Mouse (Mus musculus): ENCODE results near the gene Dlk1.
"Not testable (repeated sequence)": the region's sequence is repeated elsewhere in the genome, so short reads cannot be mapped to it uniquely, and the experiment has no call there.

Gene Dlk1

DNA sequence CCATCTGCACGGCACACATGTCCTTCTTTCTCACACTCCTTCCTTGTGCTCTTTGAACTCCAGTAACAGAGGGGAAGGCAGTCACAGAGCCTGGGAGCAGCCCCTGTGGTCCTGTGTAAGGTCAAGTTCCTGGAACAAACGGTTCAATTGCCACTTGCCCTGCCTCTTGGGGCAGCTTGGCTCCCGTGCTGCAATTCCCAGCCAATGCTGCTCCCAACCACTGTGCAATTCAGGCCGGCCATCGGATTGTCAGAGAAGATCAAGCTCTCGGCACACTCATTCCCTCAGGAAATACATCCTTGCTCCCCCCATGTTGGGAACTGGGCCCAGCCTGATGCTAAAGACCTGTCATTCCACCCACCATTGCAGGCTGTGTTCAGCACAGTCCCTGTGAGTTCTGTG is 21.0 kb downstream of the Dlk1 start:
- no peak for DNase-seq (ENCODE audit: extremely low read depth, low read depth, low spot score)

DNA sequence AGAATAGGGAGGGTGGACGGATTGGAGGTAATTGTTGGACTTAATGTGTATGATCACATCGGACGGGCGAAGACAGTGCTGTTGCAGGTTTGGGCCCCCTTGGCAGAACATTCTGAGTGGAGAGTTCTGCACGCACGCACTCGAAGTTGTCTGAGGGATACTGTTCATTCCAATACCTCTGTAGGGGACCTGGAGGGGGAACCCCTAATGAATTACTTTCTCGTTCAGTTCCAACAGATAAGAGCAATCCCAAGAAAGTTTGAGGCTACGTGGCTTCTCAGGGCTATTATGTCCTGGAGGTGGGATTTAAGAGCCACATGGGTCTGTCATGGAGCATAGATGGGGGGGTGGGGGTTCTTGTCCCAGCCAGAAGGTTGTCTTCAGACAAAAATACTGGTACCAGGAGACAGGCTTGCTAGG is 21.6 kb downstream of the Dlk1 start:
- no peak for DNase-seq (ENCODE audit: extremely low read depth, low read depth, low spot score)

- DNase-seq (ENCODE audit: extremely low read depth, low read depth, low spot score): no peak
Observed at GRCm38 (mm10) chr12:109475501-109475900, 22.9 kb downstream of the Dlk1 start.

GRCm38 (mm10) chr12:109486525-109486924 is 33.9 kb downstream of the Dlk1 start:
- DNase-seq (ENCODE audit: extremely low read depth, low read depth, low spot score): not testable (repeated sequence)

DNA sequence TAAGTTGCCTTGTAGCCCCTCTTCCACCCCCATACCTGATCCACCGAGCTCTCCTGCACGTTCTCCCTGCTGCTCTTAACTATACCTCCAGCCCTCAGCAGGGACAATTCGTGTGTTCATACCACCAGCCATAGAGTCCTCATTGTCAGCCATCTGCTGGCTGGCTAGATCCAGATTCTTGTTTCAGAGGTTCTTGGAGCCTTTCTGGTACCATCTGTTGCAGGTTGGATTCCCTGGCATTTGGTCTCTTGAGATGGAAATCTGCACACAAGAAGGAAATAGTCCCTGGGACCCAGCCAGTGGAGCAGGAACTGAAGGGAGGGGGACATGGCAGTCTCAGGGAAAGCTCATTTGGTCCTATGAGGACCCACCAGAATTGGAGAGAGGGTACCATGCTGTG is 39.1 kb downstream of the Dlk1 start:
- DNase-seq (ENCODE audit: extremely low read depth, low read depth, low spot score): no peak

GRCm38 (mm10) chr12:109493381-109493780 is 40.8 kb downstream of the Dlk1 start:
- DNase-seq (ENCODE audit: extremely low read depth, low read depth, low spot score): no peak

DNA sequence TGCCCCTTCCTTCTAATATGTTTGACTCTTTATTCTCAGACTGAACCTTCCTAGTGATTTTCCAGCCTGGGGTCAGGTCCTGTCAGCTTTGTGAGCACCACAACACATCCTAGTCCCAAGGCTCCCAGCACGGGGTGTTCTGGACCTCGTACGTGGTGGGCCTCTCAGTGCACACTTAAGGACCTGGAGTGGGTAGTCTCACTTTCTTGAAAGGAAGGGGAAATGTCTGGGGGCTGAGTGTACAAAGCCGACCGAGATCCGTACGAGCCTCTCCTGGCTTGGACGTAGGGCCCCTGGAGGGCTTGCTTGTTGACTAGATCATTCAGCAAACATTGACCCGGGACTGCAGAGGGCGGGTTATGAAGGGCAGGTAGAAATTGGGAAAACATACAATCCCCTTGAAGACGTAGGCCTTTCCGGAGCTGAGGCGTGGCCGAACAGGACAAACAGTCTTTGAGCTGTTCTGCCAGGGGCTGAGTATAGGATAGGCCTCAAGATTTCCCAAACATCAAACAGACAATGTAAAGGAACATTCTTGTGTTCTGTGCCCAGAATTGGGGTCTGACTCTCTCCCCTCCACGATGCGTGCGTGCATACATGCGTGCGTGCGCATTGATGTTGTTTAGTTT is 42.5 kb downstream of the Dlk1 start:
- DNase-seq (ENCODE audit: extremely low read depth, low read depth, low spot score): no peak

DNA sequence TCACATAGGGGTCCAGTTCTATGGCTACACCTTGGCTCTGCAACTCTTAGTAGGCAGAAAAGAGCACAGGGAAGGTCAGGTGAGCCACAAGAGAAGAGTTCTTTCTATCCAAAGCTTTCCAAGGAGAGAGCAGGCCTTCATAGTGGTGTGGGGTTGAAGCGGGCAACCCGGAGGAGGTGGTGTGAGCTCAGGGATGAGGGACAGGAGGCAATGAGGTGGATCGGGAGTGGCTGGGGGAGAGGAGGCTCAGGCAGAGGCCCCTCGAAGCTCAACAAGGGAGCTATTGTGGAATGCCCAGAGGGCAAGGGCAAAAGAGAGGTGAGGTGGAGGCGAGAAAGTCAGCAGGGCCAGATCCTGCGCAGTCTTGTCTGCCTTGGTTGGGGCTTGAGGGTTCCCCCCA is 43.8 kb downstream of the Dlk1 start:
- no peak for DNase-seq (ENCODE audit: extremely low read depth, low read depth, low spot score)

DNA sequence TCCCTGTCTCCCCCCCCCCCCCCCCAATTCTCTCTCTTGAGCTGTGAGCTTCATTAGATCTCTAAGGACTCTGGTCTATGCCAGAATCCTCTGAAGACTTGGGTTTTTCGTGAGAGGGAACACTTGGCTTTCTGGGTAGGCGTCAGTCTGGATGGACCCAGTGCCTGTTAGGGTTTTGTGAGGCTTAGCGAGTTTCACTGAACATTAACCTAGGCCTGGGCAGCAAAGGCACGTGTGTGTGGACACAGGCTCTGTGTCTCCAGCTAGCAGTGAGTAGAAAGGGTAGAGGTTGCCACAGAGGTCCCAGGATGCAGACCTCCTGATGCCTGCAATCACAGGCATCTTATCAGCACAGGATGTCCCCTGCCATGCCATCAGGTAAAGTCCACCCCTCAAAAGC is 48.4 kb downstream of the Dlk1 start:
- no peak for DNase-seq (ENCODE audit: extremely low read depth, low read depth, low spot score)

DNA sequence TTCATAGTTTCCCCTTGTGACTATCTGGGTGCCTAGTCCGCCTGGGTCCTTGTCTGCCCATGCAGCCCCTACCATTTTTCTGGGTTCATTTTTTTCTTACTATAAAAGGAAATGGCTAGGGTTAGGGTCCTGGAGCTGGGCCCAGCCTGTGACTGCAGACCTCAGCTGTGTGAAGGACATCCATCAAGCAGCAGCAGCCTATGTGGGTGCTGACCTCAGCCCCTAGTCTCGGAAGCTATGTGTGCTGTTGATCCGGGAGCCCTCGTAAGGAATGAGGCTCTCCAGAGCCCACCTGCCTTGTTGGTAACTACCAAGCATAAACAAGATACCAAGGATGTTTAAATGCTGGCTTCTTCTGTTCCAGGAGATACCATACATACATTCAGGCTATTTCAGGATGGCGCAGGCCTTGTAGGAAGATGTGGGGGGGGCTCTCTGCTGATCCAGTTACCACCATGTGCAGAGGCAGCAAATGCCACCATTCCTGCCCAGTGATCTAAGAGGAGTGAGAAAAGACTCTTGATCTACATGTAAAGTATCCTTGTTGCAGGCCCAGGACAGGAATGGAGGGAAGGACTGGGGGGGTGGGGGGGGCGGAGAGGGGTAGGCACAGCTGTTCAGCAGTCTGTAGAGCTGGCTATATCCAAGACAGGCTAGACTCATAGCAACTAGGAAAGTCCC is 49.9 kb downstream of the Dlk1 start:
- no peak for DNase-seq (ENCODE audit: extremely low read depth, low read depth, low spot score)

- no peak for DNase-seq (ENCODE audit: extremely low read depth, low read depth, low spot score)
Observed at GRCm38 (mm10) chr12:109507693-109508092, 55.1 kb downstream of the Dlk1 start.

DNA sequence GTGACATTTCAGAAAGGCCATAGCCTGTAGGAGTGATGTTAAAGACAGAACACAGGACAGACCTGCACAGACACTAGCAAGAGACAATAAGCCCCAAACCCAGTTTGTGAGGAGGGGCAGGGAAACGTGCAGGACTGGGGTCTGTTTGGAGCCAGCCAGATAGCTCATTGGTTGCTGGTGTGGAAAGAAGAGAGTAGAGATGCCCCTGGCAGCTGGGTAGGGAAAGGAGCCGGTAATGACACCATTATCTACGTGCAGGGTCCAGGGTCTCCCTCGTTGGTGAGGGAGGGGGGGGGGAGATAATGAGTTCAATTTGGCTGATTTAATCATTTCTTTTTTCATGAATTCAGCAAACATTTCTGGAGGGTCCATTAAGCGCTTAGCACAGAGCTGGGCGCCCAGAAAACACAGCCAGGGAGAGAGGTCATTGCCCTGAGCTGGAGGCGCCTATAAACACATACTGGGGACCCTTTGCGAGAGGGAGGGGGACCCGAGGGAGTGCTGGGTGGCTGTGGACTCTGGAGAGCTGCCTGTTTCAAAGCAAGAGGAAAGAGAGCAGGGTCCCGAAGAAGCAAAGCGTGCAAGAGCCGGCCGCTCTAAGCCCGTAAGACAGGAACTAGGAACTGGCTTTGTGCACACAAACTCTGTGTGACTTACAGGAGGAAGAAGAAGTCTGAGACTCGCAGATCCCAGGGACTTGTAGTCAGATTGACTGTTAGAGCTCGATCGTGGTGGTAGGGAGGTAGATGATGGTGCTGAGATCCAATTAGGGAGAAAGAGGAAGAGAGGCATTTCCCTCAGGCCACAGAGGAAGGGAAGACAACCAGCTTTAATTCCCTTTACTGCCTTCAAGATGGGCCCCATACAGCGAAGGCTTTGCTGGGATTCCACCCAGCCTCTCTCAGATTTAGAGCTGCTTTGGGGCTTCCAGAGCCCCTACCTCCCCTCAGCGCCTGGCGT is 56.2 kb downstream of the Dlk1 start:
- DNase-seq (ENCODE audit: extremely low read depth, low read depth, low spot score): no peak

DNA sequence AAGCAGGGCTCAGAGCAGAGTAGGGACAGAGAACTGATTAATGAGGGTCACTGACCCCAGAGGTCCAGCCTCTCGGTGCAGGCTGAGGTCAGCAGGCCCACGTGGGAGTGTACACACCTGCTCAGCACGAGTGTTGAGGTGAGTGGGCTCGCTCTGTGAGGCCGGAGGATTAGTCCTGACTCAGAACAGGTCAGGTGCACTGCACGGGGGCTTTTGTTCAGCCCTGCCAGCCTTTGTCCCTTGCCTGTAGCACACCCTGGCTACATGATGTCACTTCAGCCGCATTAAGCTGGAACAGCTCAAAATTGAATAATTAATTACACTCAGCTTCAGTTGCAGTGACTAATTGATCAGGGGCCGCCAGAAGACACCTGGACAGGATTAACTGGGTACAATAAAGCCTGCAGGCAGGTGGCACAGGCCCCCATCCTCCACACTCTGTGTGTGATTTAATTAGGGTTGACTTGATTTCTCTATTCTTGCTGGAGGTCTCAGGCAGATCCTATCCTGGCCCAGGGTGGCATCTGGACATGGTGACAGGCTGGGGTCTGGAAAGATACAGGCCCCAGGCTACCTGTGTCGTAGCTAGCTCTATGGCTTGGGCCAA is 57.0 kb downstream of the Dlk1 start:
- no peak for DNase-seq (ENCODE audit: extremely low read depth, low read depth, low spot score)

DNA sequence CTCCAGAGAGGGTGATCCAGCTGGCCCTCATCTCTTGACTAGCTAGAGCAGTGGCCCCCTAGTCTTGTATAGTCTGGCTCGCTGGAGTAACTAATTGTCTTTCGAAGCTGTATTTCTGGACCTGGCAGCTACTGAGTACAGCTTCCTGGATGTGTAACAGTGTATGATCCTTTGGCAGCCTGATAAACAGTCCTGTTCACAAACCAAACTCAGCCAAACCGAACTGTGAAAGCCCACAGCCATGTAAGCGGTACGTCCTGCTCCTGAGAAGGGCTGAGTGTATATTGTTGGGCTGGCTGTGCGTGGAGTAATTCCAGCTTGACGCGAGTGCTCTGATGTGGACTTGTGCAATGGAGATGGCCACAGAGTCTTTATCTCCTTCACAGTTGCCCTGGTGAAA is 57.6 kb downstream of the Dlk1 start:
- no peak for DNase-seq (ENCODE audit: extremely low read depth, low read depth, low spot score)

- DNase-seq (ENCODE audit: extremely low read depth, low read depth, low spot score): no peak
Observed at GRCm38 (mm10) chr12:109511456-109511855, 58.8 kb downstream of the Dlk1 start.

- DNase-seq (ENCODE audit: extremely low read depth, low read depth, low spot score): no peak
Observed at GRCm38 (mm10) chr12:109512151-109512907, 59.7 kb downstream of the Dlk1 start.
